Mouse (Mus musculus): ENCODE results near the gene Cfap97d2.

DNA sequence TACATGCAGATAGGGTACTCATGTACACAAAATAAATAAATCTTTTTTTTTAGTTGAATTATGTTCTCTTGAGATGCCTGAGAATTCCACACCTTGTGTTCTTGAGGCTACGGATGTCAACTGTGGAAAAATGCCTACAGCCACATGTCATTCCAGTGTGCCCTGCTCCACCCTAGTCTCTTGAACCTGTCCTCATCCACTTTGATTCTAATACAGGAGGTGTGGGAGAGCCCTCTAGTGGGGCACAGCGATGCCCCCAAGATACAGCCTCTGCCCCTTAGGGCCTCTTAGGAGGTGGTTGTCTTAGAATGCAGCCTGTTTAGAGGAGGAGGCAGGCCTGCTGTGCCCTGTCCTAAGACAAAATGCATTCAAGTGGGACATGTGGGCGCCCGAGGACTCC is 17.7 kb upstream of the Cfap97d2 start:
- no peak for TF ChIP-seq GATA1 (IDR thresholded peaks at IDR 0.05; ENCODE audit: borderline replicate concordance, low read length)
- no peak for TF ChIP-seq FLI1 (IDR thresholded peaks at IDR 0.05; ENCODE audit: low read length)

Data from megakaryocyte, embryonic 14.5 days (primary cell).